Mouse (Mus musculus) urinary bladder, adult 2 months (tissue): ENCODE data around the gene Klhl2. TPM values are rescaled to one million over a fixed set of nuclear protein-coding genes. Genes with fewer than 3 reads are reported as not detected.

Experiments
- DNase-seq: peaks from one replicate; pipeline ENCODE4 v3.0.0; 2022; ENCODE audit warnings: low spot score
- polyA plus RNA-seq: library from polyadenylated mRNA; depleted of rRNA; stranded (reverse); fragments of >200 nt; gene quantifications from 2 replicates; pipeline ENCODE4 v1.2.3, GENCODE M21; 2012

The Klhl2 gene
- polyA plus RNA-seq, 1 experiment, result 20.2 TPM

DNA sequence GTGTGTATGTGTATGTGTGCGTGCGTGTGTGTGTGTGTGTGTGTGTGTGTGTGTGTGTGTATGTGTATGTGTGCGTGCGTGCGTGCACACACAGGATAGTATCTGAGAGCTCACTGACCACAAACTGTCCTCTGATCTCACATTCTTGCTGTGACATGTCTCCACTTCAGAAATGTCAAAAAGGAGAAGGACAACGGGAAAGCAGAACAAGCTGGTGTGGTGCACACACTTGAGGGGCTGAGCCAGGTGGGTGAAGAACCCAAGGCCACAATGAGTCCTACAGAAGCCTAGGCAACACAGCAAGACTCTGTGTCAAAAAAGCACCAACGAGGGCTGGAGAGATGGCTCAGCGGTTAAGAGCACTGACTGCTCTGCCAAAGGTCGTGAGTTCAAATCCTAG lies 81.2 kb downstream of the Klhl2 start:
- DNase-seq, result no peak

DNA sequence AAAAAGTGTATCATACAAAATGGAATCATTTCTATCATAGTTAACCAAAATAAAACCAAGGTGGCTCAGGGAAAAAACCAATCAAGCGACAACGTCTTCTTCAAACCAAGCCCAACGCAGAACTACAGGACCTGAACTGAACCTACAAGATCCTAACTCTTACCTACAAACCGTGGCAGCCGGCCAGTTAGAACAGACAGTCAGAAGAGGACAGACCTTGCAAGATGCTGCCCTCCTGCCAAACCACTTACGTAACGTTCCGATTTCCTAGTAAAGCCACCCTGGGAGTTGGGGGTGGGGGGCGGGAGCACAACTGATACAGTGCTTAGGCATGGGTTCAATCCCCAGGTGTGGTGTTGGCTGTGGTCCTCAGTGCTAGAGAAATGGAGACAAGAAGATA lies 82.8 kb downstream of the Klhl2 start:
- no peak for DNase-seq

DNA sequence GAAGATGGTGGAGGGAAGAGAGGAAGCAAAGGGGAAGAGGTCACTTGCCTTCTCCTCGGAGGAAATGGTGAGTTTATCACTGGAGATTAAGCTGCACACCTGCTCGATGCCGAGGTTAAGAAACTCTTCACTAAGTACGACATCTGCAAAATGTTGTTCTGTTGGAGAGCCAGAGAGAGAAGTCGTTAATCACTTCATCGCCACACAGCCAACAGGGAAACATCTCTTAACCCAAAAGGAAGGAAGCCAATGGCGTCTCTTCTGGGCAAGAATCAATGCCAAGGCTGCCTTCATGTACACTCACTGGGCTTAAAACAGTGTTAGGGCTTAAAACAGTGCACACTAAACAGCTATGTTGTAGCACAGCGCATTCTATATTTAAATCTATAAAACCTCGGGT lies 85.7 kb downstream of the Klhl2 start:
- no peak for DNase-seq

DNA sequence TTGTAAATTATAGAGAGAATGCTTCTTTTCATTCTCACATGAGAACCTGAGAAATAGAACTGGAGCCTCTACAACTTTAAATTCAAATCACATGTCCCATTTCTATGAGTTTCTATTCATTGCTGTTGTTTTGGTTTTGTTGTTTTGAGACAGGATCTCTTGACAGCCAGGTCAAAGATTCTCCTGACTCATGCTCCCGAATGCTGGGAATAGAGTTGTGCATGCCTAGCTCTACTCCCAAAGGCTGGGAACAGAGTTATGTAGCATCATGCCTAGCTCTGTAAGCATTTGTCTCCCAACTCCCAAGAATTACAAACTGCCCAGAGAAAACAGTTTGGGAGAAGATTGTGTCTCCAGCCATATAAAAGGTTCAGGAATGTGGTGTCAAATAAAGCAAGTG lies 87.1 kb downstream of the Klhl2 start:
- DNase-seq, result no peak

DNA sequence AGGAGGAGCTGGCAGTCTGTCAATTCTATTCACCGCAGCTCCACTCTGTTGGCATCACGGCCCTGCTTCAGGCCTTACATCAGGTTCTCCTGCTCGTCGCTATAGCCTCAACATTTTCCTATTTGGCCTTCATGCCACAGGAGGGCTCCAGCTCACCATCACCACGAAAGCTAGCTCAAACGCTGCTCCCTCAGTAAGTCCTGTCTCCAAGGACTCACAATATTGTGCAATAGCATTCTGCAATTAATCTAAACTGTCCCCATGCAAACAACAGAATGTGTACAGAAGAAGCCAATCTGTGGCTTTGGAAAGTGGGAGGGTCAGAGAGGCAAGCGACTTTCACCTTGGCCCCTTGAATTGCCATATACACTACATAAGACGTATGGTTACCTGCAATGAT lies 88.4 kb downstream of the Klhl2 start:
- no peak for DNase-seq

DNA sequence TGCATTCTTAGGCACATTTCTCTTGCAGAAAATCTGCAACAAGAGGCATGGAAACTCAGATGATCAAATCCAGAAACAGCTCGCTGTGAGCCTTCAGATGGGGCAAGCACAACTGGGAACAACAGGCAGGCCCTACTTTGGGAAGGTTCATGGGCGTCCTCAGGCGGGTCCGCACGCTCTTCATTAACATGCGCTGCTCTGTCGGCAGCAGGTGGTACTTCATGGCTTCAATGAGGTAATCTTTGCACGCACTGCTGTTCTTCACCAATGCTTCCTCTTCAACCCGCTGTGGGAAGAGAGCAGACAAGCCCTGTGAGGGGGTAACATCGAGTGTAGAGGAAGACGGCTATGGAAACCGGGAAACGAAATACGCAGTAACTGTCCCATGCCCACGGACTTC lies 91.9 kb downstream of the Klhl2 start:
- DNase-seq, result no peak

DNA sequence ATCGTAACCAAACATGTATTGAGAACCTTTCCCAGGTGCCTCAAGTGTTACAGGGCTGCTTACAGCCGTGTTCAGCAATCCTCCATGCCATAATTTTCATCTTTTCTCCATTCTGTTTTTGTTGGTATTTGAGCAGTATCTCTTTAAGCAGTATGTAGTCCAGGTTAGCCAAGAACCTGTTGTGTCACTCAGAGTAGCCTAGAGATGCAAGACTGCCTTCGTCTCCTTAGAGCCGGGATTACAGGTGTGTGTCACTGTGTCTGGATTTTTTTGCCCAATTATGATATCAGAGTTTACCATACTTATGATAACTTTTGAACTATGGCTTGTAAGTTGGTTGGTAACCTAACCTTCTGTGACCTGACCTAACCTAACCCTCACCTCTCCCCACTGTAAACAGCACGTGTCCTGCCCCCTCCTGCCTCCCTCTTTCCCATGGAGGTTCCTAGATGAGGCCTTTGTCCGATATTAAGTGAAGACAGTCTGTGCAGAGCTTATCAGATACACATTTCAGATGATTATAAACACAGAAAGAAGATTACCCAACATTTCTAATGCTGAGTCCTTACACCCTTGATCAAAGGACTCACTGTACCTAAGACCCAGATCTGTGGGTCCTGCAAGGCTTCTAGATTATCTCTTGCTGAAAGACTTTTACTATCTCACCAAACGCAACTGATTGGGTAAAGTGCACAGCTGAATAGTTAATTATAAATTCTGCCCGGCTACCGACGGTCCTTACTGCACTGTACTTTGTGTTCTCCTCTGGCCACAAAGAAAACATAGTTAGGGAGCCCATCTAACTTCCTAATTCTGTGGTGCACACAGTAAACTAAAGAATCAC lies 103.4 kb downstream of the Klhl2 start:
- no peak for DNase-seq

DNA sequence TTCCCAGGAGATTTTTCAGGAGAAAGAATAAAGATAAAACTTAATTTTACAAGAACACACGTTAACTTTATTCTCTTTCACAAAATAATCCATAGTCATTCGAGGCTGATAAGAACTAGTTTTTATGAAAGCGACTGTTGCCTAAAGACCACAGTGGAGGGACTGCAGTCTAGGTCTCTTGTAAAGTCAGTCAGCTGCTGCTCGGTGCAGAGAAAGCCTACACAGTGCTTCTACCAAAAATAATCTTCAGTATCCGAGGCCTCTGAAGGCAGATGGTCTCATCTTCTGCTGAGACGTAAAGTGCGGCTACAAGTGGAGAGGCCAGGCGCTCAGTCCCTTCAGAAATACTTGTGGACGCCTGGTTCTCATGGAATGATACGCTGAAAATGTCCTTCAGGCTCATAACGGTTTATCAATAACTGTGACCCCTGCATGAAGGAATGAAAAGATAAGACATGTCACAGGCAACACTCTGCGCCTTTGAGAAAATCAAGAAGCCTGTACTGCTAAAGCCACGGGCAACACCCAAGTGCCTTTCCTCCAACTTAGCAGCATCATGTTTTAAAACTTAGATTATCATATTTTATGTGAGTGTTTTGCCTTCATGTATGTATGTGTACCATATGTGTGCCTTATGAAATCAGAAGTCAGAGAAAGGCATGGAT lies 109.1 kb downstream of the Klhl2 start:
- no peak for DNase-seq

DNA sequence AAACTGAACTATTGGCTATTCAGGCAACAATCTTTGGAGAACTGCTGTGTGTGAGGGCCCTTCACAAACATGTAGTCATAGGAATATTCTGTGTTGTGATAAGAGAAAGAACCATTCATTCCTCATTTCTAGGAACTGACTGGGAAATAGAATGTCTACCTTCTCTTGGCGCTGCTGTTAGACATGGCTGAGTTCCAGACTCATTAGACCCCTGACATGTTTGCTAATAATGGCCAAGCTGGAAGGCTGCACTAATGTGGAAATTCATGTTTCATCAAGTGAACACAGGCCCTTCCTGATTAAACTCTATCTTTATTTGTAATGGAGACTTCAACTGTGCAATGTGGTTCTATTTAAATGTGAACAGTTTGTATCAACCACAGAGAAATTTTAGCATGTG lies 110.9 kb downstream of the Klhl2 start:
- no peak for DNase-seq

DNA sequence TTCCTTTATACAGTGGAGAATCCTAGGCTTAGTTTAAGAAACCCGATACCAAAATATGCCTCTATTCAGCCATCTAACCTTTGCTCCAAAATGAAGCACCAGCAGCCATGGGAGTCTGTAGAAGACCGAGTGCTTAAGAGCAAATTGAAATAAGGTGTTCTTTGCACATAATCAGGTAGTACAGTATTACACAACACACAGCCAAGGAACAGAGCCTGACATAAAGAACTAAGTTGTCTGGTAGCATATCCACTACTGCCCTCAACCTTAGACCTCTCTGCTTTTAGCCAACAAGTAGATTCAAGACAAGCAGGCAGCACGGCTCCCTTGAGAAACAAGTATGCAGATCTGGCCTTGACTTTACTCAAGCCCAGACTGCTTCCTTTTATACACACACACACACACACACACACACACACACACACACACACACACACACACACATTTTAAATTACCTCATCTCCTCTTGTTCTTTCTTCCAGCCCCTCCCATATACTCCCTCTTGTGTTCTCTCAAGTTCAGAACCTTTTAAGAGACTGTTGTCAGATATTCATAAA lies 113.0 kb downstream of the Klhl2 start:
- DNase-seq, result no peak

DNA sequence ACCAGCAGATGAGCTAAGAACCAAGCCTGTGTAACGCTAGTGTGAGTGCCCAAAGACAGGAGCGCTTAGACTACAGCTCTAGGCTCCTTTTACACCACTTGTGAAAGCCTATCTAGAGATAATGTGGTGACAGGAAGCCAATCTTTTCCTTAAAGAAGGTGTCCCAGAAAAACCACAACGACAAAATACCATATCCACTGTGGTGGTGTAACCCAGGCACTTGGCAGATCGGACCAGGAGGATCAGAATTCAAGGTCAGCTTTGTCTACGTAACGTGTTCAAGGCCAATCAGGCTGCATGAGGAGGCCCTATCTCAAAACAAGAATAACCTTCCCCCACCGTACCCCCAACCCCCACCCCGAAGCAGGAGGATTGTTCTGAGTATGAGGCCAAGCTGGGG lies 114.7 kb downstream of the Klhl2 start:
- DNase-seq, result no peak

DNA sequence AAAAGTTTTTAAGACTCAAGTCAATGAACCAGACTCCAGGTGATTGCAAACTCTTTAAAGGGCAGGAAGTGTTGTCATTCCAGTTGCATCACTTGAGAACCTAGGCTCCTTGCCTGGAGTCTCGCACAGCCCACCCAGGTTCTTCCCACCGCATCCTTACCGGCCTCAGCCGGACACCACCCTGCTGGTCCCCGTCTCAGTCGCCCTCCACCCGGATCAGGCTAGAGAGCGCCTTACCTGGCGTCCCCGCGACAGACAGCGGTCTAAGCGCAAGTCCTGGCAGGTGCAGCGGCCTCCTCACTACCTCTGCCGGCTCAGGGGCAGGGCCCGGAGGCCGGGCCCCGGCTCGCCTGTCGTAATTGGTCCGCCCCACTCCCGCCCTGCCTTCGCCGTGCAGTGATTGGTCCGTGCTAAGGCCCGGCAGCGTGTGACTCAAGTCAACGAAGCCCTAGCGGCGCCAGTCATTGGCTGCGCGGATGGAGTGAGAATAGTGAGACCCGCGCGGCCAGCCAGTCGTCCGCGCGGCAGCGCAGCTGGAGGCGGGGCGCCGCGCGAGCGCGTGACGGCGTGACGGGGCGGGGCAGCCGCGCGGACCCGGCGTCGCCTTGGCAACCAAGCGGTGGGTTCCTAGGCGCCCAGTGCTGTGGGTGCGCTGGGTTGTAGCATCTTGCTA lies 116.4 kb downstream of the Klhl2 start, which contains the start of gene Msmo1:
Gene Msmo1, minus strand, starts transcription at position 522 of the 673 bp plus-strand sequence.
- DNase-seq, result peak; percentile 94

DNA sequence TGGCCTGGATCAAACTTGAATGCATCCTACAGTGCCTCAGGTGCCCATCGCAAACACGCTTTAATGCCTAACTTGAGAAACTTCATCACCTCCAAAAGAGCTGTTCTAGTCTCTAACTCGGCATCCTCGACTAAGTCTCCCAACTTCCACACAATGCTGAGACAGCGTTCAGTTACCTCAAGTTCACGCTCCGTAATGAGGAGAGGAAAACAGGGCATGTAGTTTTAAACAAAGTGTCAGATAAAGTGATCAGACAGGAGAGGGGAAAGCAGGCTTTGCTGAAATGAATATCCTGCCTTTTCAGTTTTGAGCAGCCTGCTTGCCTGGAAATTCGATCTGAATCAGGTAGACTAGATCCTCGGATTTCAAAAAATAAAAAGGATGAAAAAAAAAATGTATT lies 117.2 kb downstream of the Klhl2 start:
- no peak for DNase-seq

DNA sequence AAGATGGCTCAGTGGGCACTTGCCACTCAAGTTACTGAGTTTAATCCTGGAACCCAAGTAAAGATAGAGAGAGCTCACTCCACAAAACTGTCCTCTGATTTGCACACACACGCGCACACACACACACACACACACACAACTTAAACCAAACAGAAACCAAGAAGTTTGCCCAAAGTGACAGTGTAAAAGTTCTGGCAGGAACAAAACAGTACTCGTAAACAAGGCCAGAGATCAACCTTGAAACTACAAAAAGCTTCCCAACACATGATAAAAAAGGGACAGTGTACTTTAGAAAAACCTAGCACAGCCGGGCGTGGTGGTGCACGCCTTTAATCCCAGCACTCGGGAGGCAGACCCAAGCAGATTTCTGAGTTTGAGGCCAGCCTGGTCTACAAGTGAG lies 121.7 kb downstream of the Klhl2 start:
- no peak for DNase-seq

DNA sequence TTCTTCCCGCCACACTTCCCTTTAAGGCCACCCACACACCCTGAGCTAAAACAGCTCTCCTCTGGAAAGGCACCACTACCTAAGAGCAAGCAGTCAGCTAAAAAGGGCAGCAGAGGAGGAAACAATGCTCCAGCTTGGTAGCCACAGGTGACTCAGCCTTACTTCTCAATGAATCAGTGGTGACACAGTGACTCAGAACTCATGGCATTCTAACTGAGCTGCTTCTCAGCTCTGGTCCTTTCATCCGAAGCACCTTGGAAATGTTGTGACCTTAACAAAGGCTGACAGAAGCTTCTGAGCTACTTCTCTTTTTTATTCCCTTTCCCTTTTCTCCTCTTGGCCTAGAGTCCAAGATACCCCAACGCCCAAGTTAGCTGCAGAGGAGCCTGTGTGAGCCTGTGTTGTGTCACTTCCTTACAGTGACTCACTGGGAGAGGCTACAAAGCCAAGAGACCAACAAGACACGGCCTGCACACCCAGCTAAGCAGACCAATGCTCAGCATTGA lies 123.6 kb downstream of the Klhl2 start:
- DNase-seq, result no peak

DNA sequence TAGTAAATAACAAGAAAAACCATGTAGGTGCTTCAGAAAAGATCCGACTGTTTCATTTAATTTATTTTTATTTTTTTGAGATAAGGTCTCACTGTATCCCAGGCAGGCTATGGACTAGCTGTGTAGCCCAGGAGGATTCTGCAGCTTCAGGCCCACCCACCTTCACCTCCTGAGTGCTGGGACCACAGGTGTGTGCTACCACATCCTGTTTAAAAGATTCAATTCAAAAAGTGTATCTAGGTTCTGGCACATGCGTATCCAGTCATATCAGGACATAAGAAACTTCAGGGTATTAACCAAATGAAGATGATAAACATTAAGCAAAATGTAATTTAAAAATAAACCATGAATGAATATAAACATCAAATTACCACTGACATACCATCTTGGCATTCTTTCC lies 126.6 kb downstream of the Klhl2 start:
- no peak for DNase-seq

DNA sequence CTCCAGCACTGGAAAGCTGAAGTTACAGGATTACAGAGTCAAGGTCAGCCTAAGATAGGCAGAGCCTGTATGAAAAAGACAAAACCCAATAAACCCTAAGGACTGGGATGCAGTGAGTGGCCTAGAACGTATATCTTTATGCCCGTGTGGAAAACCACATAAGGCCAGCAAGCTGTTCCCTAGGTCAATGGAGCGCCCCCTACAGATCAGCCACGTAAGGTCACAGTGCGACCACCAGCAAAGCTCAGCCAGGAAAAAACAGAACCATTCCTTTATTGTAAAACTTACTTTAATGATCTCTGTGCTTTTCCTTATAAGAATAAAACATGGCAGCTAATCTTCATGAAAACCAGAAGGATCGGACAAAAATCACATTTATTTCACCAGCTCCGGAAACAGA lies 131.9 kb downstream of the Klhl2 start:
- no peak for DNase-seq

DNA sequence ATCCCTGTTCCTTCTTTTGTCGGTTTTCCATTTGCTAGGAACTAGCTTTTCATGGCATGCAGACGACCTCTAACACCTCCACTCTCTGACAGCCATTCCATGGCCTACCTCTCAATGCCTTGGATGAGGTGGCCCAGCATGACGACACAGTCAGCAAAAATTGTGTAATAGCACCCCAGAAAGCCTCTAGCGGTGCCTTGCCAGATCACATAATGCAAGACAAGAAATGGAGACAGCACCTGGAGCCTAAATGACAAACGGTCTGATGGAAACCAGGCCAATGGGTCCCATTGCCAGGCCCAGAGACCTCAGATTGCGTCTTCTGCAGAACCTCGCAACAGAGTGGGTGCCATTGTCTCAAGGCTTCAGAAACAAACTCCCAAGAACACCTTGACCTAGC lies 137.3 kb downstream of the Klhl2 start:
- DNase-seq, result no peak

DNA sequence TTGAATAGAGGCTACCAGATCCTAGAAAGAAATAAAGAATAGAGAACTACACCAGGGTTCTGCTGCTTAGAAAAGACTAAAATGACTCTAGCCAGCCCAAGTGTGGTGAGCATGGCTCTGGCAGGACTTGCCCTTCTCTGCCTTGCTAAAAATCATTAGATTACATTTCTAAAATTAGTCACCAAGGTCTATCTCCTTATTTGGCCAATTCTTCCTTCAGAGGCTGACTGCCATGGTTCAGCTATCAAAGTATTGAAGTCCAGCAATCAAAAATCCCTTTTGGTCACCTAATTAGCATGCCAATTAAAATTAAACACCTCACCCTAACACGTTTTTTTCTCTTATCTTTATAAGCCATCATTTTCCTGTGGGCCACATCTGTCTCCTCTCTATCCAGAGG lies 138.3 kb downstream of the Klhl2 start:
- DNase-seq, result no peak

DNA sequence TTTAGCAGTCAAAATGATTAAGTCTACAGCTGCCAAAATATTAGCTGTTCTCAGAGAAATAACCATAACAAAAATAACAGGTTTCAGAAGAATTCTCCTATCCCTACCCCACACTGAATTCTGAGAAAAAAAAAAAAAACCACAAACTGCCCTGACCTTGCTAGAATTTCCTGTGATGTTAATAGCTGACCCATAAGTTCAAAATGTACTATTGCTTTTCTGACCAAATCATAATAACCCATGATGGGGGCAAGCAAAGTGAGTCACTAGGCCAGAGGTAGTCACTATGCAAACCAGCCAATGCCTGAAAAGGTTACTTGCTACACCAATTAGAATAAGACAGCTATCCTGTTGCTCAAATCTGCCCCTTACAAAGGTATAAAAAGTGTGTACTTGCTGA lies 142.3 kb downstream of the Klhl2 start:
- DNase-seq, result no peak

DNA sequence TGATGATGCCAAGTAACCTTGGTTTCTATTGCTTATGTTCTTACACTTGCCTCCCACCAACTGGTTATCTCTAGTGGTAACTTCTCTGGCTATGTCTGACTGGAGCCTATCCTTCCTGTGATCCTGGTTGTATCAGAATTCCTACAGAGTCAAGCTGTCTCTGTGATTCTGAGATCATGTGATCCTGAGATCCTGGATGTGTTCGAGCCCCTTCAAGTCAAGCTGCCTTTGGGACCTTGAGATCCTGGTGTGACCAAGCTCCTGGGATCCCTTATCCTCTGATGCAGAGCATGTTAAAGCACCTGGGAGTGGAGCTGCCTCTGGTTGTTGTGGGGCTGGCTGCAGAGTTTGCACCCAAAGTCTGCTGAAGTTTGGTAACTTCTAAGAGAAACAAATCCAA lies 146.6 kb downstream of the Klhl2 start:
- DNase-seq, result no peak

DNA sequence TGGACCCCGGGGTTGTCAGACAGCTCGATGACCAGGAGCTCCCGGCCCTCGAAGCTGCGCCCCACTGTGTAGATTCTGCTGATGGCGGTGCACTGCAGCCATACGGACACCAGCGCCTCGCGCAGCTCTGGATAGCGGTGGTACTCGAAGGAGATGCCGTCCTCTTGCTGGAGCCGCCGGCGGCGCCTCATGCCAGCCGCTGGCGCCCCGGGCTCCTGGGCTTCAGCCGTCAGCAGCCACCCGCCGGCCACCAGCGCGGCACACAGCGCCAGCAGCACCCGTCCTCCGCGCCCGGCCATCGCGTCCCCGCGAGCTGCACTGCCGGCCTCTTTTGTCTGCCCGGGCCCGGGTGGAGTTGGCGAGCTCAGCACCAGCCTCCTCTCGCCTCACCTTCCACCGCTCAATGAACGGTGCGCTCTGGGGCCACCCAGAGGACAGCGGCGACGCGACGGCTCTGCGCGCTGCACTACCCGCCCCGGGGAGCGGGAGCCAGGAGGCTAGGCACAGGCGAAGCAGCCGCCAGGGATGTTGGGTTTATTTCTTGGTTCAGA lies 157.1 kb downstream of the Klhl2 start, which contains the start of gene Cpe:
Gene Cpe, minus strand, starts transcription at position 404 of the 551 bp plus-strand sequence.
- peak; percentile 81 for DNase-seq
